Mouse (Mus musculus): Measurements from ENCODE around the gene Adra2b.

DNA sequence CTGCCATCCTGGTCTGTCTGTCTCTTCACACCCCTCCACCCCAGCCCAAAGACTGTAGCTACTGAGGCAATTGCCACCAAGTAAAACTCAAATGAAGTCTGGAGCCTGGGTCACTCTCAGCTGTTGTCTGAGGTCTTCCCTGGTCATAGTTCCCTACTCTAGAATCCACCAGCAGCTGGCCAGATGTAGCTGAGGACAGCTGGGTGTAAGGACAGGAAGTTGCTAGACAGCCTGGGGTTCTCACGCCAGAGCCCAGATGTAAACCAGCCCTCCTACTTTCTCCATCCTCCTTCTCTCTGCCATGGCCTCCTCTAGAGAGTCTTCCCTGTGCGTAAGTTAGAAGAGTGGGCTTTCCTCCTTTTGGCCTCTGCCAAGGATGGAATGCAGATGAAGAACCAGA is 24.5 kb downstream of the Adra2b start:
- TF ChIP-seq POLR2A (IDR thresholded peaks at IDR 0.05; ENCODE audit: borderline replicate concordance, insufficient read depth, low read length), result no peak
- TF ChIP-seq CTCF (IDR thresholded peaks at IDR 0.05; ENCODE audit: borderline replicate concordance, insufficient read depth, low read depth, low read length), result no peak

Measured in cerebellum, adult 2 months (tissue).